Mouse (Mus musculus) liver, embryonic 16.5 days (tissue): ENCODE measurements around the gene Ranbp3. TPM values are rescaled to one million over a fixed set of nuclear protein-coding genes. Genes with fewer than 3 reads are reported as not detected.
"Not testable (repeated sequence)": the region's sequence is repeated elsewhere in the genome, so short reads cannot be mapped to it uniquely, and the experiment has no call there.

Experiments
- ATAC-seq: fragments of 200-750 bp; cut with Nextera tagmentation; 2 replicates; pipeline ENCODE4 v1.8.0; 2017; ENCODE audit warnings: low read depth, mild to moderate bottlenecking, moderate number of reproducible peaks, moderate library complexity
- H3K27ac ChIP-seq: fragments of 300-500 bp; sonication (generic); 2 replicates; pipeline ENCODE4 v1.5.1; 2014; ENCODE audit warnings: mild to moderate bottlenecking, low read length
- H3K27me3 ChIP-seq: fragments of 300-500 bp; sonication (generic); 2 replicates; pipeline ENCODE4 v1.6.1; 2014; ENCODE audit warnings: low read depth, low read length, mixed read lengths; ENCODE audit not compliant: control insufficient read depth, insufficient read depth
- H3K36me3 ChIP-seq: fragments of 300-500 bp; sonication (generic); 2 replicates; pipeline ENCODE4 v1.6.1; 2014; ENCODE audit warnings: mild to moderate bottlenecking; ENCODE audit not compliant: control insufficient read depth, insufficient read depth
- H3K4me1 ChIP-seq: fragments of 300-500 bp; sonication (generic); 2 replicates; pipeline ENCODE4 v1.6.1; 2014; ENCODE audit warnings: low read depth, low read length, mixed read lengths; ENCODE audit not compliant: control insufficient read depth
- H3K4me2 ChIP-seq: fragments of 300-500 bp; sonication (generic); 2 replicates; pipeline ENCODE4 v1.6.1; 2014; ENCODE audit warnings: low read depth, low read length, mixed read lengths
- H3K4me3 ChIP-seq: fragments of 300-500 bp; sonication (generic); 2 replicates; pipeline ENCODE4 v1.5.1; 2014; ENCODE audit warnings: low read depth, mild to moderate bottlenecking, low read length
- H3K9ac ChIP-seq: fragments of 300-500 bp; sonication (generic); 2 replicates; pipeline ENCODE4 v1.6.1; 2014; ENCODE audit warnings: low read depth, low read length
- H3K9me3 ChIP-seq: fragments of 300-500 bp; sonication (generic); replicated peaks from 2 replicates; pipeline ENCODE4 v1.6.1; 2016; ENCODE audit warnings: low read length; ENCODE audit not compliant: control insufficient read depth
- WGBS: fragments of 180-500 bp; shearing (Covaris S2); extraction: QIAGEN DNeasy Blood & Tissue Kit; methylation state at CpG from one replicate; pipeline ENCODE4 v1.1.7; 2014; ENCODE audit not compliant: insufficient replicate concordance; 5-methylcytosine and 5-hydroxymethylcytosine counted together
- polyA plus RNA-seq: library from polyadenylated mRNA; unstranded; fragments of >200 nt; fragmentation: Nextera tagmentation; extraction: Ambion mirVana; gene quantifications from 2 replicates; pipeline ENCODE4 v1.2.1, GENCODE M21; 2015

Gene Ranbp3
- polyA plus RNA-seq = 35.9 and 37.0 TPM in 2 replicates

- peak; percentile 94 for ATAC-seq
Measured at GRCm38 (mm10) chr17:56672941-56673646, at the start of gene Ranbp3. Gene Ranbp3, plus strand, starts transcription at chr17:56673294.

GRCm38 (mm10) chr17:56625495-56625894, 47.6 kb upstream of the Ranbp3 start:
- 48% methylated on average over 3 of the region's 3 CpGs for WGBS
- no peak for ATAC-seq
- no peaks in the 10 kb centered on the region for H3K27me3 ChIP-seq
- H3K36me3 ChIP-seq = peaks cover 12% of the 10 kb centered on the region
- H3K27ac ChIP-seq = no peak overlapping the region
- peak overlapping the region; percentile 81 for H3K4me3 ChIP-seq
- no peaks in the 10 kb centered on the region for H3K9me3 ChIP-seq
- peak overlapping the region; percentile 96 for H3K4me2 ChIP-seq
- peaks cover 25% of the 10 kb centered on the region for H3K4me1 ChIP-seq
- peak overlapping the region; percentile 74; the same call in 1 of the 2 replicates for H3K9ac ChIP-seq

More at GRCm38 (mm10) chr17:56672941-56673646, at the start of gene Ranbp3:
- Histone ChIP-seq H3K9ac (peak within 1 kb of the TSS; percentile 96), H3K9me3 (no peaks in the 10 kb centered on the region), H3K4me1 (peaks cover 23% of the 10 kb centered on the region), H3K4me3 (peak within 1 kb of the TSS; percentile 92), H3K27ac (peak within 1 kb of the TSS; percentile 91), H3K4me2 (peak within 1 kb of the TSS; percentile 76), H3K36me3 (peaks cover 10% of the 10 kb centered on the region; the same call in 1 of the 2 replicates), H3K27me3 (peaks cover 7% of the 10 kb centered on the region)
- WGBS = under 1% methylated on average over 62 of the region's 66 CpGs

DNA sequence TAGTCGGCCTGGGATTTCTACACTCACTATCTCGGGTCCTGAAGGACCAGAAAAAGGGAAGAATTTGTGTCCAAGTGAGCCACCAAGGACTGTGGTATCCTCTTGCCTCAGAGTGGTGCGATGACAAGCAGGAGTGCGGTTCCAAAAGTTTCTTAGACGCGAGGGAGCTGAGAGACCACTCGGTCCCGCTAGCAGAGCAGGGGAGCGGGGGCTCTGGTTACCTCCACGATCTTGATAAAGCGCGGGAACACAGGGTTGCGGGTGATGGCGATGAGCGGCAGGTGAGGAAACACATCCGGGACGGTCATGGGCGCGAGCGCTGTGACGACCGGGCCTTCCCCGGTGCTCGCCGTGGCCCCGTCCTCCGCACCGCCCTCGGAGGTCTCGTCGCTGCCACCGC, 46.8 kb upstream of the Ranbp3 start:
- Histone ChIP-seq H3K27ac (0 out of 2 replicates have a peak overlapping the region, but pooled peaks have one; percentile 9), H3K36me3 (peaks cover 7% of the 10 kb centered on the region), H3K4me3 (peak overlapping the region; percentile 81), H3K4me2 (peak overlapping the region; percentile 96), H3K4me1 (peaks cover 25% of the 10 kb centered on the region), H3K9me3 (no peaks in the 10 kb centered on the region), H3K9ac (peak overlapping the region; percentile 74), H3K27me3 (no peaks in the 10 kb centered on the region)
- peak; percentile 20; the same call in 1 of the 2 replicates for ATAC-seq
- WGBS = under 1% methylated on average over 32 of the region's 32 CpGs

- ATAC-seq = peak; percentile 90
- Histone ChIP-seq H3K27ac (peak within 1 kb of the TSS; percentile 49), H3K4me3 (peak within 1 kb of the TSS; percentile 81), H3K27me3 (no peaks in the 10 kb centered on the region), H3K4me2 (peak within 1 kb of the TSS; percentile 96), H3K4me1 (peaks cover 25% of the 10 kb centered on the region), H3K36me3 (peaks cover 7% of the 10 kb centered on the region), H3K9ac (peak within 1 kb of the TSS; percentile 74), H3K9me3 (no peaks in the 10 kb centered on the region)
- WGBS = under 1% methylated on average over 50 of the region's 51 CpGs
Measured at GRCm38 (mm10) chr17:56626754-56627470, 46.2 kb upstream of the Ranbp3 start, which contains the start of gene Lonp1. Gene Lonp1, minus strand, starts transcription at chr17:56626887.

DNA sequence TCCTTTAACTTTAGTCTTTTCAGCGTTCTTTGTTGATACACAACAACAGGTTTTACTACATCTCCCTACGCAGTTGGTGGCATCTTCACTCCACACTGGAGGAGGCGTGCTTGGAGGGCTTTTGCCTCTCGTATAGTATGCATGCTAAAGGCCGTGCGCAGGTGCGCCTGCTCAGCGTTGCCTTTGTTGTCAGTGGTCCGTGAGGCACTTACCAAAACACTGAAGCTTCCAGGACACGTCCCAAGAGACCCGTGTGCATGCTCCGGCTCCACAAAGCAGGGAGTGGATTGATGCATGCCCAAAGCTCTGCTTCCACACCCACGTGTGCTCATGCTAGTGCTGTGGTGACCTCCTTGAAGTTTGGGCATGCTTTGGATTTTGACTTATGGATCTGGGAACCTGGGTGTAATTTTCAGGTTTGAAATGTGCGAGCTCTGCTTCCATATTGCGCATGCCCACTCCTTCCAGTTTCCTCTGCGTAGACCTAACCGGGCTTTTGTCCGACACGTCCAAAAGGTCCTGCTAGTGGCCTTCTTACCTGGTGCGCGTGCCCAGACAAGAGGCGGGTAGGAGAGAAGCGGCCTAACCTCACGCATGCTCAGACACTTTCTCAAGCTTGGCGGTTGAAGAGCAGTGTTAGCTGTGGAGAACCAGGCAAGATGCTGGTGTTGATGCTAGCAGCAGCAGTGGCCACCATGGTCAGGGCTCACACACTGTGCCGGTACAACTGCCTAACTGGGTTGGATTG, 45.4 kb upstream of the Ranbp3 start, which contains the start of gene Catsperd:
Gene Catsperd (plus strand): TSS at position 614 of the 748 bp plus-strand sequence.
- Histone ChIP-seq H3K4me3 (peak within 1 kb of the TSS; percentile 81), H3K4me1 (peaks cover 25% of the 10 kb centered on the region), H3K9ac (no peak within 1 kb of the TSS), H3K9me3 (no peaks in the 10 kb centered on the region), H3K27me3 (no peaks in the 10 kb centered on the region), H3K27ac (peak within 1 kb of the TSS; percentile 49), H3K36me3 (peaks cover 2% of the 10 kb centered on the region; the same call in 1 of the 2 replicates), H3K4me2 (peak within 1 kb of the TSS; percentile 96)
- 11% methylated on average over 26 of the region's 26 CpGs for WGBS
- no peak for ATAC-seq

DNA sequence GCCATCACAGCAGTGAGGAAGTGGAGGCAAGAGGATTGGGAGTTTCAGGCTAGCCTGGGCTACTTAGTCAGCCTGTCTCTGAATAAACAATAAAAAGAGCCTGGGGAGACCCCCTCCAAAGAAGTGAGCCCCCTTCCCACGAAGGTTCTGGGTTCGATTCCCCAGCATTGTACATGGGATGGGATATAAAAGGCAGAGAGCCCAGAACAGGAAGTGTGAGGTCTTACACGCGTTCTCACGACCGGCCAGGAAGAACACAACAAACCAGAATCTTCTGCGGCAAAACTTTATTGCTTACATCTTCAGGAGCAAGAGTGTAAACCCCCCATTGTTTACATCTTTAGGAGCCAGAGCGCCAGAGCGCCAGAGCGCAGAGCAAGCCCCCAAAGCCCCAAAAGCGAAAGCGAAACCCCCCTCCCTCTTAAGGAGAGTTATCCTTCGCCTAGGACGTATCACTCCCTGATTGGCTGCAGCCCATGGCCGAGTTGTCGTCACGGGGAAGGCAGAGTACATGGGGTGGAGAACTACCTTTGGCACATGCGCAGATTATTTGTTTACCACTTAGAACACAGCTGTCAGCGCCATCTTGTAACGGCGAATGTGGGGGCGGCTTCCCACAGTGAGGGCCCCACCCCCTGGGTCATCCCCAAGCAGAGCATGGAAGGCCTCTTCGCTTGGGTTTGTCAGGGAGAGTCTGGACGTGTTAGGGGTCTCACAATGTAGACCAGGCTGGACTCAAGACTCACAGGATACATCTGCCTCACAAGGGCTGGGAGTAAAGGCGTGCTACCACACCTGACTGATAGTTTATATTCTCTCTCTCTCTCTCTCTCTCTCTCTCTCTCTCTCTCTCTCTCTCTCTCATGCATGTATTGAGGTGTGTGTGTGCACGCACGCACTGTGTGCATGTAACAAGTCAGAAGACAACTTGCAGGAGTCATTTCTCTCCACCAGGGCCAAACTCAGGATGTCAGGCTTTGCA, 43.0 kb upstream of the Ranbp3 start:
- H3K4me3 ChIP-seq, ATAC-seq, H3K27ac ChIP-seq, H3K9ac ChIP-seq, H3K27me3 ChIP-seq, H3K4me2 ChIP-seq, H3K9me3 ChIP-seq, H3K36me3 ChIP-seq: not testable (repeated sequence)
- peaks cover 21% of the 10 kb centered on the region for H3K4me1 ChIP-seq
- 69% methylated on average over 26 of the region's 27 CpGs for WGBS

DNA sequence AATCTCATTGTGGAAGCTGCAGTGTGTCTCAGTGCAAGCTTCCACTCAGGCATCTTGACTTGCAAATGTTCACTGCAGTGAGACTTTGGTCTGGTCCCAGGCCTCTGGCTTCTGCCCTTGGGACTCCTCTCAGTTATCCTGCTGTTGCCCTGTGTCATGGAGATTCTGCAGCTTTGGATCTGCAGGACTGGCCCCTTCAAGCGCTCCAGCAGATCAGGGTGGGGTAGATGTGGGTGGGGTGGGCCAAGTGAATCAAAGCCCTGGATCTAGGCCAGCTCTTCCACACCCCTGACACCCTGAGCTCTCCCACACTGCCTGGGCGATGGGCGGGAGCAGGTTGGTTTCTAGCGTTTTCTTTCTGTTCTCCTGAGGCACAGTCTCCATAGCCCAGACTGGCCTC, 41.3 kb upstream of the Ranbp3 start:
- H3K4me2 ChIP-seq = no peak overlapping the region
- no peak for ATAC-seq
- no peak overlapping the region for H3K27ac ChIP-seq
- H3K36me3 ChIP-seq = no peaks in the 10 kb centered on the region
- H3K9me3 ChIP-seq = no peaks in the 10 kb centered on the region
- 40% methylated on average over 4 of the region's 4 CpGs for WGBS
- no peaks in the 10 kb centered on the region for H3K27me3 ChIP-seq
- H3K9ac ChIP-seq = no peak overlapping the region
- H3K4me1 ChIP-seq = peaks cover 11% of the 10 kb centered on the region
- no peak overlapping the region for H3K4me3 ChIP-seq

DNA sequence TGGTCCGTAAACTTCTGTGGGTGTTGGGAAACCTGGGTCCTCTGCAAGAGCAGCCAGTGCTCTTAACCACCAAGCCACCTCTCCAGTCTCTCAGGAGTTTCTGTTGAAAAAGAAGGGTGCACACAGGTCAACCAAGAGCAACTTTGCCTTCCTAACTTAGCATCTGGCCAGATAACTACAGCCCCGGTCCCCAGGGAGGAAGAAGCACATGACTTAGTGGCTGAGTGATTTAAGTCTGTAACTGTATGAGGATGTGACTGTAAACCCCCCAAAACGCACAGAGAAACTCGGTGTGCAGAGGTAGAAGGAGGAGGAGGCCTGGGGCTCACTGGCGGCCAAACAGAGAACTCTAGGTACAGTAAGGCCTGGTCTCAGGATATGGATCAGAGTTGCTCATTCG, 39.1 kb upstream of the Ranbp3 start:
- 61% methylated on average over 6 of the region's 6 CpGs for WGBS
- no peak overlapping the region for H3K27ac ChIP-seq
- no peak overlapping the region for H3K4me2 ChIP-seq
- no peaks in the 10 kb centered on the region for H3K27me3 ChIP-seq
- ATAC-seq = no peak
- H3K36me3 ChIP-seq = no peaks in the 10 kb centered on the region
- H3K9me3 ChIP-seq = no peaks in the 10 kb centered on the region
- H3K4me3 ChIP-seq = no peak overlapping the region
- H3K9ac ChIP-seq = no peak overlapping the region
- no peaks in the 10 kb centered on the region for H3K4me1 ChIP-seq
